Mouse (Mus musculus) cortical plate, adult 2 months (tissue): Measurements from ENCODE around the gene Dpp3.

ENCODE experiments used
- CTCF ChIP-seq: fragments of 200-500 bp; IDR thresholded peaks from 2 replicates; pipeline ENCODE4 v1.5.1; 2011; ENCODE audit warnings: mild to moderate bottlenecking, control low read depth, low read length; ENCODE audit not compliant: insufficient read depth; ENCODE audit errors: extremely low read depth
- POLR2A ChIP-seq: fragments of 200-500 bp; IDR thresholded peaks from 2 replicates; pipeline ENCODE4 v1.6.1; 2011; ENCODE audit warnings: mild to moderate bottlenecking, low read length, control low read depth; ENCODE audit not compliant: insufficient read depth; ENCODE audit errors: extremely low read depth

DNA sequence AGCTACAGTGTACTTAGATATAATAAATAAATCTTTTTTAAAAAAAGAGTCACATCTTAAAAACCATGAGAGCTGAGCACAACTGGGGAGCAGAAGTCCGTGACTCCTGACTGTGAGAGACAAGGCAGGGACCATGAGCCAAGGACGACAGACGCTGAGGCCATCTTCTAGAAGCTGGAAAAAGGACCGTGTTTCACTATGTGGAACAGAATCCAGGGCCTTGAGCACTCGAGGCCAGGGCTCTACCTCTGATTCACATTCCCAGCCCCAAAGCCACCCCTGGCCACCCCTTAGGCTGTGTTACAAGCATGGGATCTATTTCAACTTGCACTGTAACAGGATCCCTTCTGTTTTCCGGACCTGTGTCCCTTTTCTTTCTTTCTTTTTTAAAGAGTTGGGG lies 8.4 kb downstream of the Dpp3 start:
- no peak for TF ChIP-seq CTCF
- no peak for TF ChIP-seq POLR2A
